Mouse (Mus musculus) left cerebral cortex, postnatal 36 days (tissue): ENCODE measurements around the gene Cyp17a1. TPM values are rescaled to one million over a fixed set of nuclear protein-coding genes. Genes with fewer than 3 reads are reported as not detected.

Experiments
- DNase-seq, 2 experiments: peaks; one replicate each; pipeline ENCODE4 v3.0.0; 2021 to 2022; ENCODE audit warnings: low spot score in 2 of 2, mixed read lengths in 1 of 2
- intact Hi-C: fragments of 180-260 bp; cut with DNase I; formaldehyde crosslinking; loops from one replicate; pipeline ENCODE4 v1.15.1; 2025
- total RNA-seq, 2 experiments: library from RNA; stranded (reverse); gene quantifications; 2 replicates each; pipeline ENCODE4 v1.2.3; 2021

Cyp17a1 gene
- total RNA-seq, 2 experiments from 2014 or later, result not detected

GRCm38 (mm10) chr19:46622659-46623193, 50.2 kb downstream of the Cyp17a1 start:
- intact Hi-C loops, result no loop called here
- no peak for DNase-seq

DNA sequence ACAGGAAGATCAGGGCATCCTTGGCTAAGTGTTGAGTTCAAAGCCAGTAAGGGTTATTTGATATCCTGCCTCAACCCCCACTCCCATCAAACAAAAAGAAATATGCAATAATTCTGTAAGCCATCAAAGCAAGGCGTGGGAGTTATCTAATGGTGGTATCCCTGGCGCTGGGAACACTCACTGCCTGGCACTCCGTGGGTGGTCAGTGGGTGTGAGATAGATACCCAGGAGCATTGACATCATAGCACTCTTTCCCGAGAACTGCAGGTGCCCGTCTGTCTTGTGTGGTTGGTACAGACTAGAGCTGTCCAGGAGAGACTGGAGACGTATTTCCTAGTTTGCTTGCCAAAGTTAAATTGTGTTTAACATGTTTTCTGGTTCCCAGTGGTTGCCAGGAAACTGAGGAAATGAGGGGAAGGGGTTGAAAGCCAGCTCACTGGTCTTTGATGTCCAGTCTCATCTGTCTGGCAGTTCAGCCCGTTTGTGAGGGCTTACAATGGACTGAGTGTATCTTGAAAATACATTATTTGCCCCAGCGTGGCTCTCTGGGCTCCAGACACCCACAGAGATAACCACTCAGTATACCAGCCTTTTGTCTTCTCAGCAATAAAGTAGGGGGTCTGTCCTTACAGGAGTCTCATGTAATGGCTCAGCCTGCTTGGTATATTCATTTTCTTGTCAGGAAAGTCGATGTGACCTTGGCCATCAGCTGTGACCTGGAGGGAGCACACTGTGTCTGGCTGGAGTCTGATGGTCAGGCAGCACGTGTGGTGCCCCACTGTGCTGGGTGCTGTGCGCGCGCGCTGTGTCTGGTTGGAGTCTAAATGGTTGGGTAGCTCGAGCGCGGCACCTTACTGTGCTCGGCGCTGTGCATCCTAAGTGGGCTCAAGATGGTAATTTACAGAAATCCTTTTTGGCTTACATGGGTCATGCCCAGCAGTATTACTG, 51.5 kb downstream of the Cyp17a1 start:
- intact Hi-C loops, result no loop called here
- DNase-seq, result no peak

- DNase-seq, result peak; percentile 60 to 69
These were observed 52.8 kb downstream of the Cyp17a1 start for GRCm38 (mm10) chr19:46620016-46620808.

GRCm38 (mm10) chr19:46619518-46619917, 53.5 kb downstream of the Cyp17a1 start:
- intact Hi-C loops, result no loop called here
- no peak for DNase-seq

More at GRCm38 (mm10) chr19:46620016-46620808, 52.8 kb downstream of the Cyp17a1 start:
- intact Hi-C loops, result no loop called here

DNA sequence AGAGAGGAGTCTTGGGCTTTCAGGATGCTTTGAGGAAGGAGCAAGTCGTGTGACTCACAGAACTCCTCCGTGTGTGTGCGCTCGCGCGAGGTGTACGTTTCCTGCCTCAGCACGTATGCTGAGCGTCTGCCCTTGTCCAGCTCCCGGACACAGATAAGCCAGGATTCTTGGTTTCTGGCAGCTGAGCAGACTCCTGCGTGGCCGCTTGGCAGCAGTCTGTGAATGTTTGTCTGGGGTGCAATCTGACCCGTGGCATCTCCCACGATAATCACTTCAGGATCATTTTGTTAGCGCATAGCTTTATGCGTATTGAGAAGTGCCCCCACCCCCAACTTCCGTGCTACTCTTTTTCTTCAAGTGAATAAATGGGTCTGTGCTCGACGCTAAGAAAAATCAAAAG, 54.0 kb downstream of the Cyp17a1 start:
- intact Hi-C loops, result no loop called here
- DNase-seq, result no peak

- no peak for DNase-seq
- intact Hi-C loops, result no loop called here
These were observed 54.6 kb downstream of the Cyp17a1 start for GRCm38 (mm10) chr19:46618322-46618721.

DNA sequence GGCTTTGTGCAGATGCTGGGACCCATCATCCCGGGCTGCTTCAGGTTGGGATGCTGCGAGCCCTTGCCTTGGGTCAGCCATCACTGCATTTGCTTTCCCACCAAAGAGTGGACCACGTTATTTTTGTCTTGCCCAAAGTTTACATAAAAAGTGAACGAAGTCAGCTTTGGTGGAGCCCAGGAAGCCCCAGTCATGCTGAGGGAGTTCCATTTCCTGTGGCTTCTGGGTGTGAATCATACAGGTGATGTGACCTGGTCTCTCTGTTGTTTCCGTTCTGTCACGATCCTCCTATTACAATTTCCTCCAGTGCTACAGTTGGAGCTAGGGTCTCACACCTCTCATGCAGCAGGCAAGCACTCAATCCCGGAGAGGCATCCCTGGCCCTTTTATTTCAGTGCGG, 55.6 kb downstream of the Cyp17a1 start:
- intact Hi-C loops, result no loop called here
- DNase-seq, result no peak

Other genes with a start within 250 kb of the Cyp17a1 start
- 100 to 1,000 TPM; 109 to 114 TPM for gene Trim8, start 171.5 kb downstream of the Cyp17a1 start, total RNA-seq
- 100 to 1,000 TPM; 112 to 120 TPM for gene Arl3, start 100.0 kb downstream of the Cyp17a1 start, total RNA-seq
- 1 to 10 TPM; 4.3 to 7.1 TPM for gene Sfxn2, start 99.8 kb downstream of the Cyp17a1 start, total RNA-seq
- gene Wbp1l, start 74.1 kb downstream of the Cyp17a1 start, total RNA-seq, result 10 to 100 TPM; 34.2 to 38.3 TPM
- gene Borcs7, start 16.7 kb upstream of the Cyp17a1 start, total RNA-seq, result 10 to 100 TPM; 24.2 to 24.7 TPM
- 10 to 100 TPM; 24.4 to 25.7 TPM for gene As3mt, start 34.3 kb upstream of the Cyp17a1 start, total RNA-seq
- gene Cnnm2, start 88.4 kb upstream of the Cyp17a1 start, total RNA-seq, result 10 to 100 TPM; 34.8 to 36.4 TPM